Mouse (Mus musculus) lung, embryonic 15.5 days (tissue): ENCODE results near the gene Hba-a1. TPM values are rescaled to one million over a fixed set of nuclear protein-coding genes. Genes with fewer than 3 reads are reported as not detected.
A peak's percentile ranks its signal among the peaks of the same experiment; 100 is the strongest.
"Not testable (repeated sequence)": the region's sequence is repeated elsewhere in the genome, so short reads cannot be mapped to it uniquely, and the experiment has no call there.

Experiments used
- ATAC-seq: fragments of 200-750 bp; cut with Nextera tagmentation; 2 replicates; pipeline ENCODE4 v1.8.0; 2017; ENCODE audit warnings: moderate number of reproducible peaks, borderline replicate concordance; ENCODE audit not compliant: low FRiP score, low TSS enrichment; ENCODE audit errors: extremely low read depth
- H3K27ac ChIP-seq: fragments of 300-500 bp; sonication (generic); 2 replicates; pipeline ENCODE4 v1.5.1; 2015; ENCODE audit warnings: moderate library complexity, mild to moderate bottlenecking, inconsistent platforms
- H3K27me3 ChIP-seq: fragments of 300-500 bp; sonication (generic); 2 replicates; pipeline ENCODE4 v1.6.1; 2015; ENCODE audit warnings: inconsistent platforms
- H3K36me3 ChIP-seq: fragments of 300-500 bp; sonication (generic); 2 replicates; pipeline ENCODE4 v1.6.1; 2015; ENCODE audit warnings: inconsistent platforms
- H3K4me1 ChIP-seq: fragments of 300-500 bp; sonication (generic); 2 replicates; pipeline ENCODE4 v1.6.1; 2015; ENCODE audit warnings: inconsistent platforms
- H3K4me2 ChIP-seq: fragments of 300-500 bp; sonication (generic); 2 replicates; pipeline ENCODE4 v1.6.1; 2015; ENCODE audit warnings: inconsistent platforms, mild to moderate bottlenecking, moderate library complexity
- H3K4me3 ChIP-seq: fragments of 300-500 bp; sonication (generic); 2 replicates; pipeline ENCODE4 v1.5.1; 2015; ENCODE audit warnings: mild to moderate bottlenecking, inconsistent platforms
- H3K9ac ChIP-seq: fragments of 300-500 bp; sonication (generic); 2 replicates; pipeline ENCODE4 v1.6.1; 2015; ENCODE audit warnings: inconsistent platforms
- H3K9me3 ChIP-seq: fragments of 300-500 bp; sonication (generic); 2 replicates; pipeline ENCODE4 v1.6.1; 2016; ENCODE audit warnings: inconsistent platforms
- WGBS: fragments of 180-500 bp; shearing (Covaris S2); methylation state at CpG from one replicate; pipeline ENCODE4 v1.1.7; 2015; 5-methylcytosine and 5-hydroxymethylcytosine counted together
- polyA plus RNA-seq: library from polyadenylated mRNA; unstranded; fragments of >200 nt; fragmentation: Nextera tagmentation; extraction: Ambion mirVana; gene quantifications from 2 replicates; pipeline ENCODE4 v1.2.1, GENCODE M21; 2015

The Hba-a1 gene
- polyA plus RNA-seq, 1 experiment from 2014 or later = 7,834 TPM

- not testable (repeated sequence) for H3K4me2 ChIP-seq, ATAC-seq, H3K9ac ChIP-seq, H3K4me1 ChIP-seq, H3K4me3 ChIP-seq, H3K27ac ChIP-seq, H3K9me3 ChIP-seq, H3K36me3 ChIP-seq
- WGBS = 28% methylated on average over 2 of the region's 2 CpGs
- peaks cover 10% of the 10 kb centered on the region for H3K27me3 ChIP-seq
Observed at GRCm38 (mm10) chr11:32284582-32284981, 1.3 kb downstream of the Hba-a1 start.

DNA sequence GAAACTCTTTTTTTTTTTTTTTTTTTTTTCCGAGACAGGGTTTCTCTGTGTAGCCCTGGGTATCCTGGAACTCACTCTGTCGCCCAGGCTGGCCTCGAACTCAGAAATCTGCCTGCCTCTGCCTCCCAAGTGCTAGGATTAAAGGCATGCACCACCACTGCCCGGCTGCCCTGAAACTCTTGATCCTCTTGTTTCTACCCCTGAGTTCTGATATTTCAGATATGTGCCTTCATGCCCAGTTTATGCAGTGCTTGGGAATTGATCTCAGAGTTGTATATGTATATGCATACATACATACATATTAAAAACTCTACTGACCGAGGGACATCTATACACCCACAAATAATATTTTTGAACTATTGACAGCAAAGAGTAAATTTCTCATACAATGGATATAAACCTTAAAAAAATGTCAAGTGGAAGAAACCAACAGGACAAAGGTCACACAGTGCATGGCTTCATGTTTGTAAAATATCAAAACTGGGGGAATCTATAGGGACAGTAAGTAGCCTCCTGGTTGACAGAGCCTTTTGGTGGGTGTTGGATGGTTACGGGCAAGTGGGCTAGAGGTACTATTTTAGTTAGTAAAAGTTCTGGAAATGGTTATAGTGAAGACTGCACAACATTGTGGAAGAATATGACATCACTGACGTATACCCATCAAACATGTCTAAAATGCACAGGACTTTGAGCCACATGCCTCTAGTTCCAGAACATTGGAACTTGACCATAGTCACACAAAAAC, 1.9 kb downstream of the Hba-a1 start:
- Histone ChIP-seq H3K4me3 (no peak overlapping the region), H3K9ac (no peak overlapping the region)

DNA sequence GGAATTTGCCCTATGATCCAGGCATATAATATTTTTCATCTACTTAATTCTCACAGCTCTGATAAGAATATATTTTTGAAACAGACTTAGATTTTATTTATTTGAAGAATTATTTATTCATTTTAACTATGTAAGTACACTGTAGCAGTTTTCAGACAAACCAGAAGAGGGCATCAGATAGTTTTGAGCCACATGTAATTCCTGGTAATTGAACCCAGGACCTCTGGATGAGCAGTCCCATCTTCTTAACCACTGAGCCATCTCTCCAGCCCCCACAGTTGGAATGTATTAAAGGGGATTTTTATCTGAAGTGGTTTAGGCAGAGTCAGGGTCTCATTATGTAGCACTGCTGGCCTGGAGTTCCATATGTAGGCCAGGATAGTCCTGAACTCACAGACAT, 2.6 kb downstream of the Hba-a1 start:
- H3K4me3 ChIP-seq, H3K27me3 ChIP-seq, ATAC-seq, H3K27ac ChIP-seq, H3K4me1 ChIP-seq, H3K4me2 ChIP-seq, H3K9me3 ChIP-seq, H3K36me3 ChIP-seq, H3K9ac ChIP-seq: not testable (repeated sequence)

More for the DNA sequence above, 1.9 kb downstream of the Hba-a1 start:
- ATAC-seq = no peak
- H3K36me3 ChIP-seq = no peaks in the 10 kb centered on the region
- no peak overlapping the region for H3K27ac ChIP-seq
- WGBS = 72% methylated on average over 7 of the region's 7 CpGs
- no peaks in the 10 kb centered on the region for H3K4me1 ChIP-seq
- no peak overlapping the region for H3K4me2 ChIP-seq
- no peaks in the 10 kb centered on the region for H3K9me3 ChIP-seq
- H3K27me3 ChIP-seq = peaks cover 9% of the 10 kb centered on the region

GRCm38 (mm10) chr11:32286695-32287492, 3.6 kb downstream of the Hba-a1 start, which contains the start of gene Hbq1b:
Gene Hbq1b, plus strand, starts transcription at chr11:32286965.
- H3K9ac ChIP-seq, H3K4me1 ChIP-seq, H3K27me3 ChIP-seq, H3K36me3 ChIP-seq, H3K27ac ChIP-seq, H3K9me3 ChIP-seq: not testable (repeated sequence)
- 18% methylated on average over 29 of the region's 33 CpGs for WGBS
- Histone ChIP-seq H3K4me2 (peak within 1 kb of the TSS; percentile 54), H3K4me3 (peak within 1 kb of the TSS; percentile 19; the same call in 1 of the 2 replicates)
- peak; percentile 54; the same call in 1 of the 2 replicates for ATAC-seq

- Histone ChIP-seq H3K4me2 (no peak overlapping the region), H3K9me3 (no peaks in the 10 kb centered on the region), H3K27me3 (peaks cover 9% of the 10 kb centered on the region), H3K27ac (no peak overlapping the region), H3K4me3 (no peak overlapping the region), H3K36me3 (no peaks in the 10 kb centered on the region), H3K9ac (no peak overlapping the region), H3K4me1 (no peaks in the 10 kb centered on the region)
- 64% methylated on average over 9 of the region's 9 CpGs for WGBS
- ATAC-seq = no peak
Observed at GRCm38 (mm10) chr11:32287493-32287825, 4.1 kb downstream of the Hba-a1 start.

DNA sequence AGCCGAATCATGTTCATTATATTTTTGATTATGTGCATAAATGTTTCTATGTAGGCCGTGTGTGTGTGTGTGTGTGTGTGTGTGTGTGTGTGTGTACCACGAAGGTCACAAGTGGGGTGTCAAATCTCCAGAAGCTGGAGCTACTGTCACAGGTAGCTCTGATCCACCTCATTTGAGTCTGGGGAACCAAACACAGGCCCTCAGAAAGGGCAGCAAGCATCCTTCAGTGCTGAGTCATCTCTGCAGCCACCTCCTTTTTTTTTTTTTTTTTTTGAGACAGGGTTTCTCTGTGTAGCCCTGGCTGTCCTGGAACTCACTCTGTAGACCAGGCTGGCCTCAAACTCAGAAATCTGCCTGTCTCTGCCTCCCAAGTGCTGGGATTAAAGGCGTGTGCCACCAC, 9.5 kb downstream of the Hba-a1 start:
- not testable (repeated sequence) for H3K27me3 ChIP-seq, H3K27ac ChIP-seq, H3K36me3 ChIP-seq, H3K4me3 ChIP-seq, ATAC-seq, H3K4me1 ChIP-seq, H3K9me3 ChIP-seq, H3K9ac ChIP-seq, H3K4me2 ChIP-seq
- 81% methylated on average over 4 of the region's 4 CpGs for WGBS

- not testable (repeated sequence) for H3K4me3 ChIP-seq, H3K27ac ChIP-seq, H3K9ac ChIP-seq, H3K4me1 ChIP-seq, ATAC-seq, H3K9me3 ChIP-seq, H3K36me3 ChIP-seq, H3K27me3 ChIP-seq, H3K4me2 ChIP-seq
- 48% methylated on average over 3 of the region's 3 CpGs for WGBS
Observed at GRCm38 (mm10) chr11:32293479-32293878, 10.2 kb downstream of the Hba-a1 start.

GRCm38 (mm10) chr11:32296203-32296602, 12.9 kb downstream of the Hba-a1 start, which contains the start of gene Hba-a2:
Gene Hba-a2, plus strand, starts transcription at chr11:32296489.
- H3K36me3 ChIP-seq, H3K4me2 ChIP-seq, H3K4me3 ChIP-seq, H3K9ac ChIP-seq, H3K9me3 ChIP-seq, H3K27me3 ChIP-seq, H3K27ac ChIP-seq, H3K4me1 ChIP-seq: not testable (repeated sequence)
- ATAC-seq = peak; percentile 68; the same call in 1 of the 2 replicates
- no CpG with 5 or more reads among the region's 4 CpGs for WGBS

- not testable (repeated sequence) for H3K9me3 ChIP-seq, H3K4me3 ChIP-seq, H3K9ac ChIP-seq, ATAC-seq, H3K27ac ChIP-seq, H3K4me2 ChIP-seq, H3K4me1 ChIP-seq, H3K36me3 ChIP-seq
- WGBS = 10% methylated on average over 2 of the region's 2 CpGs
- peaks cover 12% of the 10 kb centered on the region for H3K27me3 ChIP-seq
Observed at GRCm38 (mm10) chr11:32297417-32297816, 14.1 kb downstream of the Hba-a1 start.

DNA sequence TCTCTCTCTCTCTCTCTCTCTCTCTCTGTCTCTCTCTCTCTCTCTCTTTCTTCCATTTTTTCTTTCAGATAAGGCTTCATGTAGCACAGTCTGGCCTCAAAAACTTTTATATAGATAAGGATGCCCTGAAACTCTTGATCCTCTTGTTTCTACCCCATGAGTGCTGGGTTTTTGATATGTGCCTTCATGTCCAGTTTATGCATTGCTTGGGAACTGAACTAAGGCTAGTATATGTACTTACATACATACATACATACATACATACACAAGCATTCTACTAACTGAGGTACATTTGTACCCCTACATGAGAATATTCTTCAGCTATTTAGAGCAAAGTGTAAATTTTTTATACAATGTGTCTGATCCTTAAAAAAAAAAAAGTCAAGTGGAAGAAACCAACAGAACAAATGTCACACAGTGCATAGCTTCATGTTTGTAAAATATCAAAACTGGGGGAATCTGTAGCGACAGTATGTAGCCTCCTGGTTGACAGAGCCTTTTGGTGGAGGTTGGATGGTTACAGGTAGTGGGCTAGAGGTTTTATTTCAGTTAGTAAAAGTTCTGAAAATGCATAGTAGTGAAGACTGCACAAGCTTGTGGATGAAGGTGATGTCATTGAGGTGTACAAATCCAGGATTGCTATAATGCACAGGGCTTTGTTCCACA, 14.7 kb downstream of the Hba-a1 start:
- Histone ChIP-seq H3K27me3 (peaks cover 12% of the 10 kb centered on the region), H3K27ac (no peak overlapping the region), H3K9me3 (no peaks in the 10 kb centered on the region), H3K4me3 (no peak overlapping the region), H3K9ac (no peak overlapping the region), H3K4me1 (no peaks in the 10 kb centered on the region), H3K4me2 (no peak overlapping the region), H3K36me3 (no peaks in the 10 kb centered on the region)
- ATAC-seq = no peak
- 73% methylated on average over 1 of the region's 1 CpGs for WGBS

DNA sequence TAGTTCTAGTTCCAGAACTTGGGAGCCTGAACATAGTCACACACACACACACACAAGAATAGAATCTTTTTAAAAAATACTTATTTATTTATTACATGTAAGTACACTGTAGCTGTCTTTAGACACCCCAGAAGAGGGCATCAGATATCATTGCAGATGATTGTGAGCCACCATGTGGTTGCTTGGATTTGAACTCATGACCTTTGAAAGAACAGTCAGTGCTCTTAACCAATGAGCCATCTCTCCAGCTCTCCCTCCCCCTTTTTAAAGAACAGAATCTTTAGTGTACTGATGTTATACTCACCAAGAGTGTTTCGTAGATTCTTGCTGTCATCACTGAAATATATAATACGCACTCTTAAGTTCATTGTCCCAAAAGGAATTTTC, 15.2 kb downstream of the Hba-a1 start:
- ATAC-seq = no peak
- H3K9me3 ChIP-seq = no peaks in the 10 kb centered on the region
- no peak overlapping the region for H3K27ac ChIP-seq
- H3K27me3 ChIP-seq = peaks cover 12% of the 10 kb centered on the region
- H3K9ac ChIP-seq = no peak overlapping the region
- 90% methylated on average over 2 of the region's 2 CpGs for WGBS
- no peak overlapping the region for H3K4me3 ChIP-seq
- H3K4me1 ChIP-seq = no peaks in the 10 kb centered on the region
- H3K4me2 ChIP-seq = no peak overlapping the region
- H3K36me3 ChIP-seq = no peaks in the 10 kb centered on the region

DNA sequence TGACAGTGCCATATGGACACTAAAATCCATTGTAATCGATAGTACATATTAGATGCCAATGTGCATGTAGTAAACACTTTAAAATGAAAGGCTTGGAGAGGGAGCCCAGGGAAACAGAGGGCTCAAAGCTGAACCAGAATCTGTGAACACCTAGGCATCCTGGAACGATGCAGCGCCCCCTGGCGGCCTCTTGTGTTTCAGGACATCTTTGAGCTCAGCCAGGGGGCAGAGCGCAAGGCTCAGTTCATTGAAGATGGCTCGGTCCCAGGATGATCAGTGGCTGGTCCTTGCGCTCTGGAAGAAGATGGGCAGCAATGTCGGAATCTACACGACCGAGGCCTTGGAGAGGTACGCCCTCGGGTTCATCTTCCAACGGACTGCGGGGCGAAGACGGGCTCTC, 16.6 kb downstream of the Hba-a1 start, which contains the start of gene Hbq1a:
TSS of gene Hbq1a (plus strand) at position 205 of the 400 bp plus-strand sequence.
- Histone ChIP-seq H3K4me2 (peak within 1 kb of the TSS; percentile 40; the same call in 1 of the 2 replicates), H3K27me3 (peaks cover 12% of the 10 kb centered on the region)
- WGBS = 1% methylated on average over 16 of the region's 16 CpGs
- not testable (repeated sequence) for H3K4me3 ChIP-seq, ATAC-seq, H3K27ac ChIP-seq, H3K9ac ChIP-seq, H3K9me3 ChIP-seq, H3K4me1 ChIP-seq, H3K36me3 ChIP-seq
